Mouse (Mus musculus) C2C12 (cell line): ENCODE data around the gene D1Ertd622e.

Experiments
- CEBPB ChIP-seq: IDR thresholded peaks from one replicate; pipeline ENCODE4 v1.6.1; 2011; ENCODE audit warnings: low read depth, mild to moderate bottlenecking, control low read depth, moderate library complexity
- CTCF ChIP-seq: IDR thresholded peaks from one replicate; pipeline ENCODE4 v1.5.1; 2011; ENCODE audit not compliant: control insufficient read depth, insufficient read depth, insufficient read length
- MAX ChIP-seq: IDR thresholded peaks from one replicate; pipeline ENCODE4 v1.6.1; 2011; ENCODE audit warnings: mild to moderate bottlenecking, control low read depth
- MYOD1 ChIP-seq: IDR thresholded peaks from one replicate; pipeline ENCODE4 v1.6.1; 2011; ENCODE audit warnings: low read depth; ENCODE audit not compliant: control insufficient read depth, insufficient read length
- MYOG ChIP-seq: IDR thresholded peaks from one replicate; pipeline ENCODE4 v1.6.1; 2011; ENCODE audit not compliant: control insufficient read depth, insufficient read length; ENCODE audit errors: extremely low read depth
- USF1 ChIP-seq: IDR thresholded peaks from one replicate; pipeline ENCODE4 v1.6.1; 2011; ENCODE audit warnings: low read depth, mild to moderate bottlenecking, control low read depth, moderate library complexity

- TF ChIP-seq MYOG (no peak), CTCF (no peak), MAX (no peak), CEBPB (no peak), MYOD1 (no peak), USF1 (no peak)
Measured at GRCm38 (mm10) chr1:97657786-97658185, 4.1 kb downstream of the D1Ertd622e start.
